ENCODE assay signal across 10 mouse cellular contexts in the genomic region with DNA sequence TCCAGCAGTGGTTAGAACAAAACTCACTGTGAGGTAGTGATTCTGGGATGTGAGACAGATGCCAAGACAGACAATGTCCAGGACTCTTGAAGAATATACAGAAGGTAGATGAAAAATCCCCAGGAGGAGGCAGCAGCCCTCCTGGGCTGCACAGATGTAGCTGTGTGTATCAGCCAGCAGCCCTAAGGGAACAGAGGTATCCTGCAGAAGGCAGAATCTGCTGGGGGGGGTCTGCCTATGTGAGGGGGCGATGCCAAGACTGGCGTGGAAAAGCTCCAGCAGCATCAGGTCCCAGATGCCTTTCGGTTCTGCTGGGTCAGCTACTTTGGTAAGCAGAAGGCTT.
DNase-seq lines count a peak whose midpoint lies in the region; ATAC-seq lines count a peak whose summit lies in the region.
"Had no signal": no experiment of that assay in that cellular context is flagged by ENCODE, and none has a peak within 500 bp of the region (broad histone marks: within the 10 kb centered on the region; RNA-seq: fewer than 3 reads in every experiment).

No protein-coding gene starts in this region.

- peaks cover 27% of the 10 kb centered on the region for H3K4me1 ChIP-seq in limb, embryonic 12.5 days (replicated peaks)
- peaks cover 4% of the 10 kb centered on the region; the same call in 1 of the 2 replicates for H3K4me1 ChIP-seq in limb, embryonic 10.5 days
- H3K4me1 ChIP-seq in hindbrain, embryonic 12.5 days: peaks cover 32% of the 10 kb centered on the region
- peaks cover 17% of the 10 kb centered on the region for H3K4me1 ChIP-seq in midbrain, embryonic 15.5 days
- H3K4me1 ChIP-seq: liver, embryonic 15.5 days had no signal

- 90% methylated on average over 3 of the region's 3 CpGs for WGBS in limb, embryonic 12.5 days
- 93% methylated on average over 3 of the region's 3 CpGs for WGBS in limb, embryonic 10.5 days
- 75% methylated on average over 3 of the region's 3 CpGs for WGBS in hindbrain, embryonic 12.5 days
- WGBS in midbrain, embryonic 15.5 days: 73% methylated on average over 3 of the region's 3 CpGs

- H3K27ac ChIP-seq in limb, embryonic 12.5 days: peak overlapping the region; percentile 59; the same call in 1 of the 2 replicates
- no peak overlapping the region for H3K27ac ChIP-seq in limb, embryonic 10.5 days
- 0 out of 2 replicates have a peak overlapping the region, but pooled peaks have one; percentile 55 for H3K27ac ChIP-seq in hindbrain, embryonic 12.5 days
- 0 out of 2 replicates have a peak overlapping the region, but pooled peaks have one; percentile 48 for H3K27ac ChIP-seq in midbrain, embryonic 15.5 days
- H3K27ac ChIP-seq: liver, embryonic 15.5 days had no signal

- no peaks in the 10 kb centered on the region for H3K36me3 ChIP-seq in limb, embryonic 12.5 days
- no peaks in the 10 kb centered on the region for H3K36me3 ChIP-seq in limb, embryonic 10.5 days
- no peaks in the 10 kb centered on the region for H3K36me3 ChIP-seq in hindbrain, embryonic 12.5 days
- no peaks in the 10 kb centered on the region for H3K36me3 ChIP-seq in midbrain, embryonic 15.5 days (replicated peaks)
- H3K36me3 ChIP-seq: liver, embryonic 15.5 days had no signal

- DNase-seq in cerebellum, postnatal 10 days: peak; percentile 15 to 29
- DNase-seq in cerebellum, postnatal 36 days: no peak
- DNase-seq in limb, embryonic 10.5 days (ENCODE audit: low spot score): no peak
- DNase-seq in spleen, postnatal 4 days (ENCODE audit: low spot score in 2 of 2): no peak
- DNase-seq in urinary bladder, postnatal 25 days (ENCODE audit: low spot score): no peak
- DNase-seq: adrenal gland, adult 8-10 months had no signal

- H3K9me3 ChIP-seq in limb, embryonic 12.5 days: no peaks in the 10 kb centered on the region
- no peaks in the 10 kb centered on the region for H3K9me3 ChIP-seq in limb, embryonic 10.5 days (replicated peaks)
- H3K9me3 ChIP-seq in hindbrain, embryonic 12.5 days (replicated peaks): no peaks in the 10 kb centered on the region
- H3K9me3 ChIP-seq in midbrain, embryonic 15.5 days: no peaks in the 10 kb centered on the region
- H3K9me3 ChIP-seq: liver, embryonic 15.5 days had no signal

- H3K4me2 ChIP-seq in limb, embryonic 12.5 days: no peak overlapping the region
- no peak overlapping the region for H3K4me2 ChIP-seq in hindbrain, embryonic 12.5 days (replicated peaks)
- H3K4me2 ChIP-seq in midbrain, embryonic 15.5 days: no peak overlapping the region
- H3K4me2 ChIP-seq: liver, embryonic 15.5 days had no signal

- no peaks in the 10 kb centered on the region for H3K27me3 ChIP-seq in limb, embryonic 12.5 days
- no peaks in the 10 kb centered on the region for H3K27me3 ChIP-seq in limb, embryonic 10.5 days (ENCODE audit: low read depth, poor library complexity, severe bottlenecking)
- no peaks in the 10 kb centered on the region for H3K27me3 ChIP-seq in hindbrain, embryonic 12.5 days
- H3K27me3 ChIP-seq in midbrain, embryonic 15.5 days (replicated peaks): no peaks in the 10 kb centered on the region
- H3K27me3 ChIP-seq: liver, embryonic 15.5 days had no signal

- ATAC-seq in limb, embryonic 12.5 days (ENCODE audit: insufficient number of reproducible peaks, insufficient read depth, low FRiP score, low TSS enrichment, low read depth): no peak
- 0 out of 2 replicates have a peak, but pooled peaks have one; percentile 4 for ATAC-seq in hindbrain, embryonic 12.5 days (ENCODE audit: low FRiP score)
- ATAC-seq in midbrain, embryonic 15.5 days (replicated peaks): peak; percentile 21; the same call in 1 of the 2 replicates

- no peak overlapping the region for H3K4me3 ChIP-seq in limb, embryonic 12.5 days (replicated peaks)
- H3K4me3 ChIP-seq in limb, embryonic 10.5 days: no peak overlapping the region
- H3K4me3 ChIP-seq in hindbrain, embryonic 12.5 days: no peak overlapping the region
- no peak overlapping the region for H3K4me3 ChIP-seq in midbrain, embryonic 15.5 days
- H3K4me3 ChIP-seq: liver, embryonic 15.5 days had no signal

- no peak overlapping the region; the same call in 1 of the 2 replicates for H3K9ac ChIP-seq in limb, embryonic 12.5 days (replicated peaks)
- H3K9ac ChIP-seq in hindbrain, embryonic 12.5 days: no peak overlapping the region
- no peak overlapping the region for H3K9ac ChIP-seq in midbrain, embryonic 15.5 days
- H3K9ac ChIP-seq: liver, embryonic 15.5 days had no signal

Comparison
In these comparisons a context has a peak if more than half of its experiments do, and no peak if none do; other contexts are left out.
1. DNase-seq: peak in cerebellum, postnatal 10 days (2 of 2); none in cerebellum, postnatal 36 days (0 of 2), limb, embryonic 10.5 days (single experiment), spleen, postnatal 4 days (0 of 2) and urinary bladder, postnatal 25 days (single experiment).